Mouse (Mus musculus) heart, embryonic 13.5 days (tissue): ENCODE measurements around the gene Cib4. TPM values are rescaled to one million over a fixed set of nuclear protein-coding genes. Genes with fewer than 3 reads are reported as not detected.
A peak's percentile ranks its signal among the peaks of the same experiment; 100 is the strongest.

Experiments
- ATAC-seq: fragments of 200-750 bp; cut with Nextera tagmentation; 2 replicates; pipeline ENCODE4 v1.8.0; 2017; ENCODE audit warnings: moderate TSS enrichment; ENCODE audit not compliant: insufficient number of reproducible peaks, low FRiP score, low TSS enrichment; ENCODE audit errors: extremely low read depth
- H3K27ac ChIP-seq: fragments of 300-500 bp; sonication (generic); replicated peaks from 2 replicates; pipeline ENCODE4 v1.5.1; 2015; ENCODE audit warnings: moderate library complexity, mild to moderate bottlenecking, inconsistent platforms
- H3K27me3 ChIP-seq: fragments of 300-500 bp; sonication (generic); replicated peaks from 2 replicates; pipeline ENCODE4 v1.6.1; 2015; ENCODE audit warnings: mild to moderate bottlenecking, inconsistent platforms
- H3K36me3 ChIP-seq: fragments of 300-500 bp; sonication (generic); 2 replicates; pipeline ENCODE4 v1.6.1; 2015; ENCODE audit warnings: mild to moderate bottlenecking, inconsistent platforms
- H3K4me1 ChIP-seq: fragments of 300-500 bp; sonication (generic); 2 replicates; pipeline ENCODE4 v1.6.1; 2015; ENCODE audit warnings: inconsistent platforms
- H3K4me2 ChIP-seq: fragments of 300-500 bp; sonication (generic); 2 replicates; pipeline ENCODE4 v1.6.1; 2015; ENCODE audit warnings: inconsistent platforms, mild to moderate bottlenecking, moderate library complexity
- H3K4me3 ChIP-seq: fragments of 300-500 bp; sonication (generic); 2 replicates; pipeline ENCODE4 v1.5.1; 2015; ENCODE audit warnings: moderate library complexity, mild to moderate bottlenecking, inconsistent platforms
- H3K9ac ChIP-seq: fragments of 300-500 bp; sonication (generic); 2 replicates; pipeline ENCODE4 v1.6.1; 2015; ENCODE audit warnings: inconsistent platforms, mild to moderate bottlenecking, moderate library complexity
- H3K9me3 ChIP-seq: fragments of 300-500 bp; sonication (generic); 2 replicates; pipeline ENCODE4 v1.6.1; 2016; ENCODE audit warnings: inconsistent platforms
- WGBS: fragments of 180-500 bp; shearing (Covaris S2); methylation state at CpG from one replicate; pipeline ENCODE4 v1.1.7; 2015; ENCODE audit warnings: mixed read lengths; 5-methylcytosine and 5-hydroxymethylcytosine counted together
- polyA plus RNA-seq: library from polyadenylated mRNA; unstranded; fragments of >200 nt; fragmentation: Nextera tagmentation; extraction: Ambion mirVana; gene quantifications from 2 replicates; pipeline ENCODE4 v1.2.1, GENCODE M21; 2015

Gene Cib4
- polyA plus RNA-seq, 1 experiment from 2014 or later: not detected

DNA sequence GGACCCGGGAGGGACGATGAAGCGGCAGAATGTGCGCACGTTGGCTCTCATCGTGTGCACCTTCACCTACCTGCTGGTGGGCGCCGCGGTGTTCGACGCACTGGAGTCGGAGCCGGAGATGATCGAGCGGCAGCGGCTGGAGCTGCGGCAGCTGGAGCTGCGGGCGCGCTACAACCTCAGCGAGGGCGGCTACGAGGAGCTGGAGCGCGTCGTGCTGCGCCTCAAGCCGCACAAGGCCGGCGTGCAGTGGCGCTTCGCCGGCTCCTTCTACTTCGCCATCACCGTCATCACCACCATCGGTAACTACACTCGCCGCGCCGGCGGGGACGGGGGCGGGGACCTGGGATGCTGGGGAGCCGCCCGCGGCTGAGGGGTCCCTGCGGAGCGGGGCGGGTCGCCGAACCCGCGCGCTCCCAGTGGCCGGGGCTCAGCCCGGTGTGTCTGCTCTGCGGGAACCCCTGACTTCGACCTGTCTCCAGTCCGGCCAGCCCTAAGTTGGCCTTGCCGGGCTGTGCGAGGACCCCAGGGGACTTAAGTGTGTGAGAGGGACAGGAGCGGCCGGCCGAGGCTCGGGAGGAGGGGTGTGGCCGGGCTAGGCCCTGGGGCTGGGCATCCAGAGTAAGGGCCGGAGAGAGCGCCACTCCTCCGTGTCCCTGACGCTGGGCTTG is 42.8 kb upstream of the Cib4 start:
- under 1% methylated on average over 70 of the region's 70 CpGs for WGBS
- H3K27ac ChIP-seq: peak overlapping the region; percentile 85
- no peaks in the 10 kb centered on the region for H3K36me3 ChIP-seq
- H3K9ac ChIP-seq: peak overlapping the region; percentile 86
- peaks cover 73% of the 10 kb centered on the region for H3K4me1 ChIP-seq
- H3K4me3 ChIP-seq: peak overlapping the region; percentile 71
- peak; percentile 3; the same call in 1 of the 2 replicates for ATAC-seq
- peaks cover 31% of the 10 kb centered on the region for H3K27me3 ChIP-seq
- H3K4me2 ChIP-seq: peak overlapping the region; percentile 94
- no peaks in the 10 kb centered on the region for H3K9me3 ChIP-seq

DNA sequence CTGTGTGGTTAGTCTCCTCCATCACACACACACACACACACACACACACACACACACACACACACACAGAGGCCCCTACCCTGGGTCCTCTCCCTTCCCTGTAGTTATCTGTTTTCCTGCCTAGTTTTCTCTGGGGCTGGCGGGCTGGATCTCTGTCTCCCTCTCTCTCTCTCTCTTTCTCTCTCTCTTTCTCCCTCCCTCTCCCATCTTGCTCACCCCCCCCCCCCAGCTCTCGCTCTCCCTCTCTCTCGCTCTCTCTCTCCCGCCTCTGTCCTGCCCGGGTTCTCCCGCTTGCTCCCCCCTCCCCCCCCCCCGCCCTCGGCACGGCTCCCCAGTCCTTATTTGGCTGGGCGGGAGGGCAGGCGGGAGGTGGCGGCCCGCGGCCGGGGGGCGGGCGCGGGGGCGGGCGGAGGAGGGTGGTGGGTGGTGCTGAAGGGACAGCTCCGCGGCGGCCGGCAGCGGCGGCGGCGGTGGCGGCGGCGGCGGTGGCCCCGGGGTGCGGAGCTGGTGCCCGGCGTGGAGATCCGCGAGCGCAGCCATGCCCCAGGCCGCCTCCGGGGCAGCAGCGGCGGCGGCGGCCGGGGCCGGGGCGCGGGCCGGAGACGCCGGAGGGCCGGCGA is 42.2 kb upstream of the Cib4 start, which contains the start of gene Kcnk3:
Kcnk3 (plus strand) TSS at position 490 of the 620 bp plus-strand sequence.
- peak; percentile 41; the same call in 1 of the 2 replicates for ATAC-seq
- WGBS: 2% methylated on average over 26 of the region's 54 CpGs

DNA sequence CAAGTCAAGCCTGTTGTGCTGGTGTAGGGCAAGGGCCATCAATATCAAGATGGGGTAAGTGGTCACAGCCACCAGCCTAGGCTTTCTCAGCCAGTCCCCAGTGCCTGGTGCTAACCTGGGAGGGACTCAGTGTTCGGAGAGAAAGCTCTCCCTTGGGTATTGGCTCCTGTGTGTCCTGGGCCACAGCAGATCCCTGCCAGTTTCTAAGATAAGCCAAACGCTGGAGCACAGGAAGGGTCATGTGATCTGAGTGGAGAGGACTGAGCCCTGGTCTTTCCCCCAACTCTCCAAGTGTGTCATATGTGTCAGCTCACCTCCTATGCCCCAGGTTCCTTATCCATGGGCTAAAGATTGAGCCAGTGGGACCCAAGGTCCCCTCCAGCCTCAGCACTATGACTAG is 41.5 kb upstream of the Cib4 start:
- Histone ChIP-seq H3K4me3 (no peak overlapping the region), H3K36me3 (no peaks in the 10 kb centered on the region), H3K9me3 (no peaks in the 10 kb centered on the region), H3K27ac (peak overlapping the region; percentile 82), H3K9ac (no peak overlapping the region; the same call in 1 of the 2 replicates), H3K4me2 (peak overlapping the region; percentile 94), H3K27me3 (peaks cover 31% of the 10 kb centered on the region), H3K4me1 (peaks cover 73% of the 10 kb centered on the region)
- WGBS: 11% methylated on average over 2 of the region's 2 CpGs
- ATAC-seq: no peak

More for the DNA sequence above, 42.2 kb upstream of the Cib4 start, which contains the start of gene Kcnk3:
- peak within 1 kb of the TSS; percentile 71 for H3K4me3 ChIP-seq
- H3K27ac ChIP-seq: peak within 1 kb of the TSS; percentile 85
- peaks cover 31% of the 10 kb centered on the region for H3K27me3 ChIP-seq
- H3K4me2 ChIP-seq: peak within 1 kb of the TSS; percentile 94
- no peaks in the 10 kb centered on the region for H3K36me3 ChIP-seq
- H3K9ac ChIP-seq: peak within 1 kb of the TSS; percentile 86
- peaks cover 73% of the 10 kb centered on the region for H3K4me1 ChIP-seq
- H3K9me3 ChIP-seq: no peaks in the 10 kb centered on the region

DNA sequence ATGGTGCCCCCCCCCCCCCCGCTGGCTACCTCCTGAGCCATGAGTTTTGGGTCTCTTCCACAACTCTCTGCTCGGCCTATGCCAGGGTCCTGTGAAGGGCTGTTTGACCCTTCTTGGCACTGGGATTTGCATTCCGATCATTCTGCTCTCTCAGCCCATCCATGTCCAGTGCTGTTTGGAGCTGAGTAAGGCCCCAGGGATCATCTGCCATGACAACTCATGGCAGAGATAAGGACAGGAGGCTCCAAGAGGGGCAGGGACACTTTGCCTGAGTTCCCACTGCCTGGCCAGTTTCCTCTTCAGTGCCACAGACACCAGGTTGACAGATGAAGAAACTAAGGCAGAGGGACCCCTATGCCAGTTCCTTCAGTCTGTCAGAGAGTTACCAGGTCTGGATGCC is 41.0 kb upstream of the Cib4 start:
- Histone ChIP-seq H3K9ac (no peak overlapping the region), H3K27ac (peak overlapping the region; percentile 82), H3K4me2 (0 out of 2 replicates have a peak overlapping the region, but pooled peaks have one; percentile 3), H3K9me3 (no peaks in the 10 kb centered on the region), H3K4me1 (peaks cover 73% of the 10 kb centered on the region), H3K27me3 (peaks cover 31% of the 10 kb centered on the region), H3K36me3 (no peaks in the 10 kb centered on the region), H3K4me3 (no peak overlapping the region)
- 62% methylated on average over 3 of the region's 3 CpGs for WGBS
- no peak for ATAC-seq

DNA sequence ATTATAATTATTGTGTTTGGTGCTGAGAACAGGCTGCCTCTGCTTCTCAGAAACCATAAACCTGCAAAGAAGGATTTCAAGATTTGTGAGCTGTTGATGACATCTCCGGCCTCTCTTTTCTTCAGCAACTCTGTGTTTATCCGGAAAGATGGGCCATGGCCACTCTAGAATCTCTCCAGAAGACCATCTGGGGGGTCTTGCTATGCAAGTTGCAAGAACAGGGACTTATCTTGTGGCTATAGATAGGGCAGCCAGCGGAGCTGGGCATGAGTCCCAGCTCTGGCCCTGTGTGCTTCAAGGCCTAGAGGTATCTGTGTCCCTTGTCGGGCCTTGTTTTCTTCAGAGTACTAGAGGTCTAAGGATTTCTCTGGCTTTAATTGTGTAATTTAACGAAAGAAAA is 36.4 kb upstream of the Cib4 start:
- ATAC-seq: no peak
- Histone ChIP-seq H3K27ac (peak overlapping the region; percentile 61), H3K4me1 (peaks cover 66% of the 10 kb centered on the region), H3K4me2 (no peak overlapping the region), H3K4me3 (no peak overlapping the region), H3K27me3 (peaks cover 5% of the 10 kb centered on the region; the same call in 1 of the 2 replicates), H3K36me3 (no peaks in the 10 kb centered on the region), H3K9ac (peak overlapping the region; percentile 54), H3K9me3 (no peaks in the 10 kb centered on the region)
- 40% methylated on average over 5 of the region's 5 CpGs for WGBS

DNA sequence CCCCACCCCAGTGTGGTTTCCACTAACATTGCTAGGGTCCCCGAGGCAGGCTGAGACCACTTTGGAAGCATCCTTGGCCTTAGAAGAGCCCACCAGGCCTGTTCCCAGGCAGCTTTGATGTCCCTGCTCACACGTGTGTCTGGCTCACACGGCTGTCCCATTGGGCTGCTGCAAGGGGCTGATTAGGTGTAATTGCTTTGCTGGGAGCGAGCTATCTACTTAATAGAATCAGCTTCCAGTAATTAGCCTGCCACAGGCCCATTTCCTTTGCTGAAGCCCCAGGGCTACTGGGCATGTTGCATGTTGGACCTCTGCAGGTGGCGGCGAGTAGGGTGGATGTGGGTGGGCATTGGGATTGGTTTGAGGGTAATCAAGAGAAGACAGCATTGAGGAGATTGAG is 35.1 kb upstream of the Cib4 start:
- 60% methylated on average over 6 of the region's 6 CpGs for WGBS
- Histone ChIP-seq H3K27me3 (peaks cover 5% of the 10 kb centered on the region; the same call in 1 of the 2 replicates), H3K9me3 (no peaks in the 10 kb centered on the region), H3K36me3 (no peaks in the 10 kb centered on the region), H3K4me2 (no peak overlapping the region), H3K4me1 (peaks cover 66% of the 10 kb centered on the region), H3K4me3 (no peak overlapping the region), H3K9ac (no peak overlapping the region), H3K27ac (peak overlapping the region; percentile 28; the same call in 1 of the 2 replicates)
- no peak for ATAC-seq

DNA sequence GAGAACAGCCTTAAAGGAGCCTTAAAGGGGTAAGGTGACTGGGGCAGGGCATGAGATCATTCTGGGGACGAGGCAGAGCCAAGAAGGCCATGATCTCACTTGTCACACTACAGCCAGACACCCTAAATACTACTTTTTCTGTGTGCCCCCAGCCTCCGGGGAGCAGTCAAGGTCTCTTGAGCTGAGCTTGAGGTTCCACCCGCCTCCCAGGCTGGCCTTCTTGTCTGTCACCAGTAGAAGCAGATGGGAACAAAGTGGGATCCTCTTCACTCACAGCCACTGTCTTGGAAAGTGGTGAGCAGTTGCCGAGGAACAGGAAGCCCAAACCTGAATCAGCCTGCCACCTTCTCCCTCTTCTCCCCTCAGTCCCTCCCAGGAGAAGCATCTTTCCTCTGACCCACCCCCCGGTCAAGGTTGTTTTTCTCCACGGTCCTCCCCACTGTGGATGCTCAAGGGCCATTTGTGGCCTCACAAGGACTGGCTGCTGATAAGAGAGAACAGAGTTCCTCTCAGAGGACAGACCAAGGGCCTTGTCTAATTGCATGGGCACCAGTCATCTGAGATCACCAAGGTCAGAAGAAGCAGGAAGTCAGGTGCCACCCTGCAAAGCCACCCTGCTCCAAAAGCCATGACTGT is 32.9 kb upstream of the Cib4 start:
- H3K27ac ChIP-seq: peak overlapping the region; percentile 85
- 0 out of 2 replicates have a peak, but pooled peaks cover under 1% of the 10 kb centered on the region for H3K27me3 ChIP-seq
- H3K36me3 ChIP-seq: no peaks in the 10 kb centered on the region
- ATAC-seq: no peak
- peaks cover 72% of the 10 kb centered on the region for H3K4me1 ChIP-seq
- H3K4me3 ChIP-seq: no peak overlapping the region
- 51% methylated on average over 6 of the region's 6 CpGs for WGBS
- peak overlapping the region; percentile 48; the same call in 1 of the 2 replicates for H3K9ac ChIP-seq
- no peak overlapping the region for H3K4me2 ChIP-seq
- 0 out of 2 replicates have a peak, but pooled peaks cover 3% of the 10 kb centered on the region for H3K9me3 ChIP-seq

DNA sequence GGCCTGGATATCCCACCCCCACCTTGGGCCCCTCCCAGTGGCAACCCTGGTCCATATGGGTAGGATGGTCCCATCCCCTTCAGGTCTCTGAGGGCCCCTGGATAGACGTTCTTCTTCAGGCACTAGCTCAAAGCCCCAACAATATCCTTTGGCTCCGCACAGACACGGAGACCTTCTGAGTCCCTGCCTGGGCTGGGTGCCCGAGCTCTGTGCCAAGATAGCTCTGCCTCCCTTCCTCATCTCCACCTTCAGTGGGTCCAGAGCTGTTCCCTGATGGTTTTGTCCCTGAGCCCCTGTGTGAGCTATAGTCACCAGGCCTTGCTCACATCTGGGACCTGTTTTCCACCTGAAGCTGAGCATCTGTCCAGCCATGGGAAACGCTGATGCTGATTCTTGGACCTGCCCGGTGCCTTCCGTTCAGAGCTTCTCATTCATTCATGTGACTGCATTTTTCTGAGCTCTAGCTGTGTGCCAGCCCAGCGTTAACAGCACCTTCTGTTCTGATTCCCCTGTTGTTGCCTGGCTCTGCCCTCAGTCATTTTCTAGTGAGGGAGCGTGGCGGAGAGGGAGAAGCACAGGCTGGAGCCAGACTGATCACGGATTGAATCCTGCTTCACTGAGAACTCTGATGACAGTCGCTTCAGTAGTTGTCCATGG is 32.1 kb upstream of the Cib4 start:
- no peak overlapping the region for H3K4me2 ChIP-seq
- H3K27ac ChIP-seq: peak overlapping the region; percentile 85
- H3K27me3 ChIP-seq: no peaks in the 10 kb centered on the region
- no peaks in the 10 kb centered on the region for H3K36me3 ChIP-seq
- peaks cover 71% of the 10 kb centered on the region for H3K4me1 ChIP-seq
- no peak overlapping the region for H3K4me3 ChIP-seq
- peak overlapping the region; percentile 48 for H3K9ac ChIP-seq
- no peak for ATAC-seq
- H3K9me3 ChIP-seq: 0 out of 2 replicates have a peak, but pooled peaks cover 3% of the 10 kb centered on the region
- WGBS: 62% methylated on average over 12 of the region's 12 CpGs

DNA sequence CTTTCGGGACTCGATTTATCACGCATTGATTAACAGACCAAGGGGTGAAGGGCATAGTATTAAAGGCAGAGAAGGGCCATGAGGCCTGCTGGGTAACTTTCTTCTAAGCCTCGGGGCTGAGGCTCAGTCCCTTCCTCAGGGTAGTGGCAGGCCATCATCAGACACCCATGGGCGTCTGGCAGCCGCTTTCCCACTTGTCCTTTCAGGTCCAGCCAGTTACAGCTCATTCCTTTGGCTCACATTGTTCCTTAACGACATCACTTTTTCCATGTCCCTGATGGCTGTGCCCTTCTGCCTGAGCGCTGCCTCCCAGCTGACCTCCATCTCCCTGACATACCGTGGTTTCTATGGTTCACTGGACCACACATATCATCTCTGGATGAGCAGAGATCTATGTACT is 31.6 kb upstream of the Cib4 start:
- 0 out of 2 replicates have a peak, but pooled peaks cover 3% of the 10 kb centered on the region for H3K9me3 ChIP-seq
- ATAC-seq: no peak; the same call in 1 of the 2 replicates
- H3K36me3 ChIP-seq: no peaks in the 10 kb centered on the region
- H3K4me2 ChIP-seq: no peak overlapping the region
- no peak overlapping the region; the same call in 1 of the 2 replicates for H3K9ac ChIP-seq
- peaks cover 71% of the 10 kb centered on the region for H3K4me1 ChIP-seq
- peak overlapping the region; percentile 85 for H3K27ac ChIP-seq
- WGBS: 35% methylated on average over 9 of the region's 9 CpGs
- no peak overlapping the region for H3K4me3 ChIP-seq
- no peaks in the 10 kb centered on the region for H3K27me3 ChIP-seq

DNA sequence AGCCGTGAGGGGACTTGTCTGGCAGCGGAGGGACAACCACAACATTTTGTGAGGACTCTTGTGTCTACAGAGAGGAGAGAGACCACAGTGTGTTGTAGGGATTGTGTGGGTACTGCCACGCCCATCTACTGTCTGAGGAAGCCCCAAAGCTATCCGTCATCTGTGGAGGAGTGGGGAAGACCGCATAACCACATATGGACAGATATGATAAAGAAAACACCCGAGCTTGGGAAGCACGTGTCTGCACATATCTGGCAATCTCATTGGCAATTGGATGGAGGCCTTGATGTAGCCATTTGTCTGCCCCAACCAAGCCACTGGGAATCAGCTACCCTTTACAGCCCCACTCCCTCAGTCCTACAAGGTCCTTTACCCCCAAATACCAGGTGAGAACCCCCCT is 30.6 kb upstream of the Cib4 start:
- 65% methylated on average over 7 of the region's 7 CpGs for WGBS
- Histone ChIP-seq H3K4me3 (no peak overlapping the region), H3K27me3 (no peaks in the 10 kb centered on the region), H3K4me2 (no peak overlapping the region), H3K36me3 (no peaks in the 10 kb centered on the region), H3K4me1 (peaks cover 71% of the 10 kb centered on the region), H3K27ac (peak overlapping the region; percentile 85; the same call in 1 of the 2 replicates), H3K9me3 (0 out of 2 replicates have a peak, but pooled peaks cover 3% of the 10 kb centered on the region), H3K9ac (no peak overlapping the region)
- ATAC-seq: no peak

DNA sequence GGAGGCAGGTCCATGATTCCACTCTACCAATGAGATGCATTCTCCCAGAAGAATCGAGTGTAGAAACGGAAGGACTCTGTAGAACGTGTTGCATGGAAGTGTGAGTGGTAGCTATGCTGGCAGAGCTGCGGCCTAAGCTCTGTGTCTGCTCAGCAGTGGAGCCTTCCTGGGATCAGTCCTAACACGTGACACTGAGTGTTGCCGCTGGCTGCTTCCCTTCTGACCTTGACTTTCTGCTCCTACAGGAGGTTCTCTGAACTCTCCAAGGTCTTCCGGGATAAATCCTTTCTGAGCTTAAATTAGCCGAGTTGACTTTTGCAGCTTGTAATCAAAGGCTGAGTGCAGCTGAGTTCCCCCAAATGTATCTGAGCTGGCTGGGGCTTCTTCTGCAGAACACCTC is 28.7 kb upstream of the Cib4 start:
- no peak for ATAC-seq
- no peak overlapping the region for H3K4me3 ChIP-seq
- no peak overlapping the region for H3K9ac ChIP-seq
- no peaks in the 10 kb centered on the region for H3K27me3 ChIP-seq
- H3K9me3 ChIP-seq: 0 out of 2 replicates have a peak, but pooled peaks cover 3% of the 10 kb centered on the region
- H3K4me1 ChIP-seq: peaks cover 73% of the 10 kb centered on the region
- no peak overlapping the region for H3K4me2 ChIP-seq
- H3K27ac ChIP-seq: peak overlapping the region; percentile 60
- 62% methylated on average over 8 of the region's 8 CpGs for WGBS
- no peaks in the 10 kb centered on the region for H3K36me3 ChIP-seq
